8 mouse cellular contexts compared by ENCODE assay signal in genomic region chrX:109095245-109096242, GRCm38 (mm10). TPM values are rescaled to one million over a fixed set of nuclear protein-coding genes. Genes with fewer than 3 reads are reported as not detected.
DNase-seq lines count a peak whose midpoint lies in the region; ATAC-seq and TF ChIP-seq lines count a peak whose summit lies in the region.

Gene Sh3bgrl, plus strand, starts transcription at chrX:109095365.

- TF ChIP-seq POLR2A in testis, adult 2 months (IDR thresholded peaks at IDR 0.05; ENCODE audit: control insufficient read depth, low read depth, low read length) = peak; percentile 21; the same call in 1 of the 2 replicates

- no peaks in the 10 kb centered on the region for H3K36me3 ChIP-seq in E14TG2a.4 (ENCODE audit: insufficient read depth, low read length)
- H3K36me3 ChIP-seq in forebrain, embryonic 11.5 days (ENCODE audit: control insufficient read depth, insufficient read depth, low read length) = no peaks in the 10 kb centered on the region
- H3K36me3 ChIP-seq in heart, embryonic 15.5 days = no peaks in the 10 kb centered on the region
- no peaks in the 10 kb centered on the region for H3K36me3 ChIP-seq in liver, embryonic 16.5 days (ENCODE audit: control insufficient read depth, insufficient read depth)
- no peaks in the 10 kb centered on the region for H3K36me3 ChIP-seq in neural tube, embryonic 12.5 days
- no peaks in the 10 kb centered on the region for H3K36me3 ChIP-seq in testis, adult 2 months (ENCODE audit: control insufficient read depth, insufficient read depth, low read length)

- peak; percentile 62 for DNase-seq in c-Kit-positive CD71-positive TER-119-negative erythroid progenitor cells, embryonic 14.5 days (ENCODE audit: low read depth)
- peak; percentile 83 for DNase-seq in forebrain, embryonic 11.5 days (ENCODE audit: low spot score)
- DNase-seq in kidney, postnatal 25 days = peak; percentile 84 to 89

- ATAC-seq in forebrain, embryonic 11.5 days (replicated peaks; ENCODE audit: low FRiP score) = peak; percentile 98
- peak; percentile 91 for ATAC-seq in heart, embryonic 15.5 days (replicated peaks; ENCODE audit: insufficient number of reproducible peaks, insufficient read depth, low FRiP score, low read depth)
- ATAC-seq in liver, embryonic 16.5 days (ENCODE audit: low read depth) = peak; percentile 97
- peak; percentile 98 for ATAC-seq in neural tube, embryonic 12.5 days (ENCODE audit: low FRiP score, low read depth)

- peak within 1 kb of the TSS; percentile 68 for H3K4me3 ChIP-seq in E14TG2a.4 (replicated peaks; ENCODE audit: low read length)
- peak within 1 kb of the TSS; percentile 45 for H3K4me3 ChIP-seq in forebrain, embryonic 11.5 days (ENCODE audit: low read depth, low read length)
- peak within 1 kb of the TSS; percentile 58 for H3K4me3 ChIP-seq in heart, embryonic 15.5 days
- H3K4me3 ChIP-seq in liver, embryonic 16.5 days (ENCODE audit: low read depth, low read length) = peak within 1 kb of the TSS; percentile 64
- peak within 1 kb of the TSS; percentile 40 for H3K4me3 ChIP-seq in neural tube, embryonic 12.5 days
- H3K4me3 ChIP-seq in testis, adult 2 months (ENCODE audit: control insufficient read depth, low read depth, low read length) = peak within 1 kb of the TSS; percentile 81

- H3K4me2 ChIP-seq in forebrain, embryonic 11.5 days (ENCODE audit: low read depth, low read length, severe bottlenecking) = peak within 1 kb of the TSS; percentile 52
- H3K4me2 ChIP-seq in heart, embryonic 15.5 days = peak within 1 kb of the TSS; percentile 54
- peak within 1 kb of the TSS; percentile 56 for H3K4me2 ChIP-seq in liver, embryonic 16.5 days (ENCODE audit: low read depth, low read length)
- peak within 1 kb of the TSS; percentile 52 for H3K4me2 ChIP-seq in neural tube, embryonic 12.5 days (replicated peaks)

- 16% methylated on average over 26 of the region's 26 CpGs for WGBS in forebrain, embryonic 11.5 days
- WGBS in heart, embryonic 15.5 days = 13% methylated on average over 26 of the region's 26 CpGs
- WGBS in liver, embryonic 16.5 days (ENCODE audit: insufficient replicate concordance) = 13% methylated on average over 26 of the region's 26 CpGs
- WGBS in neural tube, embryonic 12.5 days = 18% methylated on average over 26 of the region's 26 CpGs

- H3K27me3 ChIP-seq in E14TG2a.4 (ENCODE audit: insufficient read depth, low read length) = no peaks in the 10 kb centered on the region
- no peaks in the 10 kb centered on the region for H3K27me3 ChIP-seq in forebrain, embryonic 11.5 days (ENCODE audit: control insufficient read depth, insufficient read depth, low read length)
- H3K27me3 ChIP-seq in heart, embryonic 15.5 days = no peaks in the 10 kb centered on the region
- no peaks in the 10 kb centered on the region for H3K27me3 ChIP-seq in liver, embryonic 16.5 days (ENCODE audit: control insufficient read depth, insufficient read depth, low read depth, low read length)
- H3K27me3 ChIP-seq in neural tube, embryonic 12.5 days (replicated peaks) = no peaks in the 10 kb centered on the region
- no peaks in the 10 kb centered on the region for H3K27me3 ChIP-seq in testis, adult 2 months (ENCODE audit: control insufficient read depth, insufficient read depth, low read length)

- H3K4me1 ChIP-seq in E14TG2a.4 (replicated peaks; ENCODE audit: low read depth, low read length) = no peaks in the 10 kb centered on the region
- H3K4me1 ChIP-seq in forebrain, embryonic 11.5 days (replicated peaks; ENCODE audit: control insufficient read depth, insufficient read depth, low read length) = no peaks in the 10 kb centered on the region
- H3K4me1 ChIP-seq in heart, embryonic 15.5 days (replicated peaks) = no peaks in the 10 kb centered on the region
- peaks cover 4% of the 10 kb centered on the region; the same call in 1 of the 2 replicates for H3K4me1 ChIP-seq in liver, embryonic 16.5 days (ENCODE audit: control insufficient read depth, low read depth, low read length)
- H3K4me1 ChIP-seq in neural tube, embryonic 12.5 days = no peaks in the 10 kb centered on the region
- no peaks in the 10 kb centered on the region; the same call in 1 of the 2 replicates for H3K4me1 ChIP-seq in testis, adult 2 months (ENCODE audit: control insufficient read depth, insufficient read depth, low read length)

- peak within 1 kb of the TSS; percentile 90 for H3K27ac ChIP-seq in forebrain, embryonic 11.5 days (ENCODE audit: low read depth, low read length)
- peak within 1 kb of the TSS; percentile 79 for H3K27ac ChIP-seq in heart, embryonic 15.5 days
- peak within 1 kb of the TSS; percentile 57 for H3K27ac ChIP-seq in liver, embryonic 16.5 days (ENCODE audit: low read length)
- peak within 1 kb of the TSS; percentile 27; the same call in 1 of the 2 replicates for H3K27ac ChIP-seq in neural tube, embryonic 12.5 days
- H3K27ac ChIP-seq in testis, adult 2 months (ENCODE audit: control insufficient read depth, insufficient read depth, low read depth, low read length) = peak within 1 kb of the TSS; percentile 71

- H3K9me3 ChIP-seq in E14TG2a.4 (ENCODE audit: low read length) = no peaks in the 10 kb centered on the region
- H3K9me3 ChIP-seq in forebrain, embryonic 11.5 days (ENCODE audit: control insufficient read depth, low read length) = no peaks in the 10 kb centered on the region
- no peaks in the 10 kb centered on the region for H3K9me3 ChIP-seq in heart, embryonic 15.5 days (replicated peaks)
- H3K9me3 ChIP-seq in liver, embryonic 16.5 days (replicated peaks; ENCODE audit: control insufficient read depth, low read length) = no peaks in the 10 kb centered on the region
- H3K9me3 ChIP-seq in neural tube, embryonic 12.5 days = no peaks in the 10 kb centered on the region

- no peak for TF ChIP-seq CTCF in E14TG2a.4 (conservative IDR thresholded peaks at IDR 0.05; ENCODE audit: low read length)
- TF ChIP-seq CTCF in testis, adult 2 months (IDR thresholded peaks at IDR 0.05; ENCODE audit: control insufficient read depth, insufficient read depth, insufficient replicate concordance, low read depth, low read length) = no peak

- H3K9ac ChIP-seq in forebrain, embryonic 11.5 days (ENCODE audit: low read length) = peak within 1 kb of the TSS; percentile 69
- H3K9ac ChIP-seq in heart, embryonic 15.5 days = peak within 1 kb of the TSS; percentile 57
- H3K9ac ChIP-seq in liver, embryonic 16.5 days (ENCODE audit: low read depth, low read length) = peak within 1 kb of the TSS; percentile 59
- H3K9ac ChIP-seq in neural tube, embryonic 12.5 days = peak within 1 kb of the TSS; percentile 51

RNA-seq across cellular contexts. Expression of gene Sh3bgrl, which starts in this region (rescaled TPM):
- 197 and 244 TPM in 2 replicates for polyA plus RNA-seq in forebrain, embryonic 11.5 days (2014; fragmentation: Nextera tagmentation; extraction: Ambion mirVana)
- 82.5 and 84.3 TPM in 2 replicates for polyA plus RNA-seq in heart, embryonic 15.5 days (2015; fragmentation: Nextera tagmentation; extraction: Ambion mirVana)
- polyA plus RNA-seq in liver, embryonic 16.5 days (2015; fragmentation: Nextera tagmentation; extraction: Ambion mirVana) = 55.0 and 55.1 TPM in 2 replicates
- polyA plus RNA-seq in neural tube, embryonic 12.5 days (2016; fragmentation: Nextera tagmentation; extraction: Ambion mirVana) = 173 and 184 TPM in 2 replicates
- polyA plus RNA-seq in testis, adult 2 months (2012; rRNA removed) = 2.1 and 3.1 TPM in 2 replicates

Comparison
In these comparisons a context has a peak if more than half of its experiments do, and no peak if none do; other contexts are left out.
1. Peak in every context shown above with its lines: DNase-seq, ATAC-seq, H3K4me3 ChIP-seq and H3K27ac ChIP-seq.
2. RNA of gene Sh3bgrl (polyA plus RNA-seq): 197 to 244 TPM in forebrain, embryonic 11.5 days, 173 to 184 TPM in neural tube, embryonic 12.5 days, 82.5 to 84.3 TPM in heart, embryonic 15.5 days and 55.0 to 55.1 TPM in liver, embryonic 16.5 days; 2.1 to 3.1 TPM in testis, adult 2 months; every median in the first group is over 10 times any median in the second.
3. H3K27ac ChIP-seq: peak in every context shown above with its lines; median percentile 90 in forebrain, embryonic 11.5 days; 79 in heart, embryonic 15.5 days; 71 in testis, adult 2 months; 57 in liver, embryonic 16.5 days; 27 in neural tube, embryonic 12.5 days.